Mouse (Mus musculus): ENCODE results near the gene Fam83b.

Gene Fam83b

DNA sequence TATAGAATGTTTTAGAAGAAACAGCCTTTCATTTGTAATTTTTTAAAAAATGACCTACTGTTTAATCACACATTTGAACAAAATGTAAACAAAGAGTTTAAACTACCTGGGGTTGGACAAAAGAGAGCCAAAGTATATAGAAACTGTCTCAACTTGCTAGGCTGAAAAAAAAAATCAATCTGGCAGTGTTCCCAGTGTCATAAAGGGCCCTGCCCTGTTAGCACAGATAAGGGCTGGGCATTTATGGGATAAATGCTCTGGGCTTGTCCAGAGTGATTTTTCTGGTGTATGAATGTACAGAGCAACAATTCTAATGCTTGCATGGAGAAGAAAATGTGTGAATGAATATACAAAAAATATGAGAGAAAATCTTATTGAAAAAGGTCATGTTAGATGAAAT is 43.8 kb downstream of the Fam83b start:
- DNase-seq (ENCODE audit: extremely low spot score, low read depth, low spot score): no peak

- DNase-seq (ENCODE audit: extremely low spot score, low read depth, low spot score): no peak
These were observed 45.3 kb downstream of the Fam83b start for GRCm38 (mm10) chr9:76521640-76522039.

GRCm38 (mm10) chr9:76518665-76519064 is 48.3 kb downstream of the Fam83b start:
- DNase-seq (ENCODE audit: extremely low spot score, low read depth, low spot score): no peak

GRCm38 (mm10) chr9:76505650-76506049 is 61.3 kb downstream of the Fam83b start:
- no peak for DNase-seq (ENCODE audit: extremely low spot score, low read depth, low spot score)

DNA sequence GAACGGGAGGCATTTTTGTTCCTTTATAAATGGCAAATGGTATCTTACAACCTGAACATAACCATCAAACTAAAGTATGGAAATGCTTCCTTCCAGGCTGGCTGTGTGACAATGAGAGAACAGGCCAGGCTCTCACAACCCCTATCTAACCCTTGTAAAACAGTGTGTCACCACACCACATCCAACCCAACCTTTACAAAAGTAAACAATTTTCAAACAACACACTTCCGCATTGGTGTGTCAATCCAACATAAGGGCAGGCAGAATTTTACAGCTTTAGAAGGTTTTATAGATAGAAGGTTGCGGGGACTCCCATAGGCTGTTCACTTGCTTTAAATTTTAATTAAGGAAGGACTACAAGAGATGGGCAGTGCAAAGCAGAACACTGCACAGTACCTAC is 77.2 kb downstream of the Fam83b start:
- DNase-seq (ENCODE audit: extremely low spot score, low read depth, low spot score): no peak

- no peak for DNase-seq (ENCODE audit: extremely low spot score, low read depth, low spot score)
These were observed 86.8 kb downstream of the Fam83b start for GRCm38 (mm10) chr9:76480088-76480487.

GRCm38 (mm10) chr9:76469500-76469899 is 97.4 kb downstream of the Fam83b start:
- DNase-seq (ENCODE audit: extremely low spot score, low read depth, low spot score): no peak

- no peak for DNase-seq (ENCODE audit: extremely low spot score, low read depth, low spot score)
These were observed 105.4 kb downstream of the Fam83b start for GRCm38 (mm10) chr9:76461547-76461946.

DNA sequence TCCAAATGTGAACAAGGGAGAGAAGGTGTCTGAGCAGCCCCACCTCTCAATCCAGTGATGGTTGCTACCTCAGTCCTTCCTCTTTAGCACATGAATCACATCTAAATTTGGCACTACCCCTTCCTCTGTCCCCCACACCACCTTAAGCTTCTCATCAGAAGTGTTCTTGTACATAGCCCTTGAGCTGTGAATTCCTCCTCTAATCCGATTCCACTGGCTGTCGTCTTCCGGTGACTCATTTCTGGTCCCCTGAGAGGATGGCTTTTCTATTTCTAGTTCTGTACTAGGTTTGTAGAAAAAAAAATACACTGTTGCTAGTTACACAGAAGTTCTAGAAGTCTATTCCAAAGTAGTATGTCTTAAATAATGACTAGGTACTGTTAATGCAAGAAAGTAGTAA is 111.2 kb downstream of the Fam83b start:
- DNase-seq (ENCODE audit: extremely low spot score, low read depth, low spot score): no peak
